Mouse (Mus musculus) MEL (cell line): ENCODE measurements around the gene Pole3. TPM values are rescaled to one million over a fixed set of nuclear protein-coding genes. Genes with fewer than 3 reads are reported as not detected.

Source experiments
- DNase-seq: peaks from one replicate; pipeline ENCODE4 v3.0.0; 2011; ENCODE audit warnings: low read depth, low spot score
- H3K27ac ChIP-seq: 2 replicates; pipeline ENCODE4 v1.5.1; 2012; ENCODE audit warnings: low read depth, mild to moderate bottlenecking, control low read depth, low read length, moderate library complexity; ENCODE audit not compliant: control insufficient read depth
- H3K27me3 ChIP-seq, 2 experiments: fragments of 150-350 bp in 1 of 2; sonication (generic) in 1 of 2; 2 replicates each; pipeline ENCODE4 v1.6.1; 2012; ENCODE audit warnings: low read length in 2 of 2, mild to moderate bottlenecking in 2 of 2, improper control_type of control experiment in 1 of 2, moderate library complexity in 1 of 2; ENCODE audit not compliant: insufficient read depth in 2 of 2, control insufficient read depth in 1 of 2
- H3K36me3 ChIP-seq, 2 experiments: 2 replicates each; pipeline ENCODE4 v1.6.1; 2012 to 2014; ENCODE audit warnings: low read length in 2 of 2, improper control_type of control experiment in 1 of 2, inconsistent platforms in 1 of 2, mild to moderate bottlenecking in 1 of 2; ENCODE audit not compliant: insufficient read depth in 2 of 2, control insufficient read depth in 1 of 2
- H3K4me1 ChIP-seq, 2 experiments: fragments of 150-350 bp in 1 of 2; sonication (generic) in 1 of 2; 2 replicates each; pipeline ENCODE4 v1.6.1; 2012; ENCODE audit warnings: low read length in 2 of 2, improper control_type of control experiment in 1 of 2, mild to moderate bottlenecking in 1 of 2; ENCODE audit not compliant: insufficient read depth in 2 of 2, control insufficient read depth in 1 of 2
- H3K4me3 ChIP-seq, 2 experiments: fragments of 150-350 bp in 1 of 2; sonication (generic) in 1 of 2; 2 replicates each; pipeline ENCODE4 v1.5.1; 2012; ENCODE audit warnings: low read depth in 2 of 2, low read length in 2 of 2, mild to moderate bottlenecking in 2 of 2, moderate library complexity in 2 of 2, control low read depth in 1 of 2, improper control_type of control experiment in 1 of 2; ENCODE audit not compliant: control insufficient read depth in 1 of 2, insufficient read depth in 1 of 2
- H3K79me2 ChIP-seq: 2 replicates; pipeline ENCODE4 v1.6.1; 2012; ENCODE audit warnings: mild to moderate bottlenecking, low read length, moderate library complexity; ENCODE audit not compliant: control insufficient read depth, poor library complexity, insufficient read depth
- H3K9ac ChIP-seq: 2 replicates; pipeline ENCODE4 v1.6.1; 2012; ENCODE audit warnings: low read depth, mild to moderate bottlenecking, control low read depth, low read length, moderate library complexity; ENCODE audit not compliant: control insufficient read depth, poor library complexity, severe bottlenecking
- H3K9me3 ChIP-seq: fragments of 150-350 bp; sonication (generic); replicated peaks from 2 replicates; pipeline ENCODE4 v1.6.1; 2012; ENCODE audit warnings: mild to moderate bottlenecking, low read length, improper control_type of control experiment, moderate library complexity; ENCODE audit not compliant: insufficient read depth
- BHLHE40 ChIP-seq: IDR thresholded peaks from 2 replicates; pipeline ENCODE4 v1.6.1; 2012; ENCODE audit warnings: low read depth, mild to moderate bottlenecking, inconsistent platforms, low read length, improper control_type of control experiment, borderline replicate concordance
- CHD1 ChIP-seq: IDR thresholded peaks from 2 replicates; pipeline ENCODE4 v1.6.1; 2012; ENCODE audit warnings: low read depth, mild to moderate bottlenecking, inconsistent platforms, low read length, improper control_type of control experiment
- E2F4 ChIP-seq: IDR thresholded peaks from 2 replicates; pipeline ENCODE4 v1.6.1; 2011; ENCODE audit warnings: low read depth, low read length, improper control_type of control experiment, borderline replicate concordance
- GABPA ChIP-seq: IDR thresholded peaks from 2 replicates; pipeline ENCODE4 v1.6.1; 2012; ENCODE audit warnings: low read depth, mild to moderate bottlenecking, inconsistent platforms, low read length, improper control_type of control experiment, moderate library complexity
- GATA1 ChIP-seq: IDR thresholded peaks from 2 replicates; pipeline ENCODE4 v1.6.1; 2011; ENCODE audit warnings: low read depth, low read length, improper control_type of control experiment
- HCFC1 ChIP-seq: IDR thresholded peaks from 2 replicates; pipeline ENCODE4 v1.6.1; 2012; ENCODE audit warnings: low read depth, mild to moderate bottlenecking, inconsistent platforms, low read length, improper control_type of control experiment, moderate library complexity
- JUND ChIP-seq: IDR thresholded peaks from 2 replicates; pipeline ENCODE4 v1.6.1; 2011; ENCODE audit warnings: low read depth, mild to moderate bottlenecking, improper control_type of control experiment, low read length
- KAT2A ChIP-seq: conservative IDR thresholded peaks from 2 replicates; pipeline ENCODE4 v1.6.1; 2012; ENCODE audit warnings: low read depth, low read length, improper control_type of control experiment, inconsistent platforms
- MAFK ChIP-seq: IDR thresholded peaks from 2 replicates; pipeline ENCODE4 v1.6.1; 2011; ENCODE audit warnings: low read depth, mild to moderate bottlenecking, low read length, improper control_type of control experiment, borderline replicate concordance
- MAX ChIP-seq: IDR thresholded peaks from 2 replicates; pipeline ENCODE4 v1.6.1; 2011; ENCODE audit warnings: low read length, improper control_type of control experiment
- MAZ ChIP-seq: IDR thresholded peaks from 2 replicates; pipeline ENCODE4 v1.6.1; 2012; ENCODE audit warnings: low read depth, mild to moderate bottlenecking, inconsistent platforms, low read length, improper control_type of control experiment
- MXI1 ChIP-seq: IDR thresholded peaks from 2 replicates; pipeline ENCODE4 v1.6.1; 2011; ENCODE audit warnings: mild to moderate bottlenecking, low read depth, low read length, improper control_type of control experiment
- MYB ChIP-seq: IDR thresholded peaks from 2 replicates; pipeline ENCODE4 v1.6.1; 2011; ENCODE audit warnings: mild to moderate bottlenecking, low read depth, low read length, improper control_type of control experiment
- MYC ChIP-seq: IDR thresholded peaks from 2 replicates; pipeline ENCODE4 v1.6.1; 2011; ENCODE audit warnings: low read depth, mild to moderate bottlenecking, low read length, improper control_type of control experiment, moderate library complexity
- NELFE ChIP-seq: IDR thresholded peaks from 2 replicates; pipeline ENCODE4 v1.6.1; 2011; ENCODE audit warnings: low read depth, low read length, improper control_type of control experiment
- NRF1 ChIP-seq: IDR thresholded peaks from 2 replicates; pipeline ENCODE4 v1.6.1; 2014; ENCODE audit warnings: low read depth, mild to moderate bottlenecking, inconsistent platforms, low read length, improper control_type of control experiment, moderate library complexity; ENCODE audit not compliant: poor library complexity, insufficient read depth, severe bottlenecking
- POLR2A ChIP-seq, 2 experiments: IDR thresholded peaks; 2 replicates each; pipeline ENCODE4 v1.6.1; 2011 to 2012; ENCODE audit warnings: low read length in 2 of 2, mild to moderate bottlenecking in 2 of 2, control low read depth in 1 of 2, improper control_type of control experiment in 1 of 2, low read depth in 1 of 2, moderate library complexity in 1 of 2; ENCODE audit not compliant: control insufficient read depth in 1 of 2, insufficient read depth in 1 of 2, poor library complexity in 1 of 2
- POLR2AphosphoS2 ChIP-seq: IDR thresholded peaks from 2 replicates; pipeline ENCODE4 v1.6.1; 2011; ENCODE audit warnings: low read length, improper control_type of control experiment
- POLR2AphosphoS5 ChIP-seq: IDR thresholded peaks from 2 replicates; pipeline ENCODE4 v1.6.1; 2012; ENCODE audit warnings: low read depth, borderline replicate concordance, mild to moderate bottlenecking, inconsistent platforms, low read length, moderate library complexity, mixed read lengths
- SMC3 ChIP-seq: IDR thresholded peaks from 2 replicates; pipeline ENCODE4 v1.6.1; 2011; ENCODE audit warnings: low read depth, low read length, improper control_type of control experiment
- TAL1 ChIP-seq: IDR thresholded peaks from 2 replicates; pipeline ENCODE4 v1.6.1; 2012; ENCODE audit warnings: mild to moderate bottlenecking, inconsistent platforms, low read length, moderate library complexity, mixed read lengths
- TBP ChIP-seq: IDR thresholded peaks from 2 replicates; pipeline ENCODE4 v1.8.0; 2011; ENCODE audit warnings: low read depth, low read length, improper control_type of control experiment
- TCF12 ChIP-seq: IDR thresholded peaks from 2 replicates; pipeline ENCODE4 v1.6.1; 2014; ENCODE audit warnings: low read depth, mild to moderate bottlenecking, inconsistent platforms, low read length, improper control_type of control experiment, moderate library complexity
- UBTF ChIP-seq: IDR thresholded peaks from 2 replicates; pipeline ENCODE4 v1.6.1; 2012; ENCODE audit warnings: low read depth, mild to moderate bottlenecking, inconsistent platforms, low read length, improper control_type of control experiment, moderate library complexity, borderline replicate concordance; ENCODE audit not compliant: insufficient read depth
- USF1 ChIP-seq: IDR thresholded peaks from 2 replicates; pipeline ENCODE4 v1.6.1; 2014; ENCODE audit warnings: low read depth, mild to moderate bottlenecking, inconsistent platforms, low read length, improper control_type of control experiment, moderate library complexity
- ZKSCAN1 ChIP-seq: IDR thresholded peaks from 2 replicates; pipeline ENCODE4 v1.6.1; 2012; ENCODE audit warnings: low read depth, mild to moderate bottlenecking, inconsistent platforms, low read length, improper control_type of control experiment, moderate library complexity
- ZNF384 ChIP-seq: IDR thresholded peaks from 2 replicates; pipeline ENCODE4 v1.6.1; 2012; ENCODE audit warnings: low read depth, mild to moderate bottlenecking, inconsistent platforms, low read length, improper control_type of control experiment
- polyA plus RNA-seq, 2 experiments: library from polyadenylated mRNA; stranded (reverse) in 1 of 2; unstranded in 1 of 2; fragments of >175 nt in 1 of 2; fragments of >200 nt in 1 of 2; gene quantifications; 2 replicates each; pipeline versions ENCODE4 v1.2.1 to v1.2.4; 2012; ENCODE audit warnings: low replicate concordance in 2 of 2, low read depth in 1 of 2; ENCODE audit not compliant: insufficient read length in 2 of 2, insufficient read depth in 1 of 2, missing spikeins in 1 of 2
- total RNA-seq: library from RNA; depleted of rRNA; stranded (reverse); fragments of 300-350 nt; gene quantifications from 2 replicates; pipeline ENCODE4 v1.2.3, GENCODE M21; 2012

The Pole3 gene
- total and polyA plus RNA-seq, 3 experiments, result 63.6 to 103 TPM; not detected in 1

- TF ChIP-seq GATA1, result no peak
- TF ChIP-seq BHLHE40, result no peak
- TF ChIP-seq E2F4, result no peak
- no peak for TF ChIP-seq MYC
- TF ChIP-seq UBTF, result no peak
- no peak for TF ChIP-seq POLR2AphosphoS2
- no peak for TF ChIP-seq POLR2AphosphoS5
- no peak for TF ChIP-seq TCF12
- TF ChIP-seq CHD1, result no peak
- no peak for TF ChIP-seq GABPA
- no peak for TF ChIP-seq JUND
- TF ChIP-seq, all 39 proteins: peak for 0
- Histone ChIP-seq H3K79me2 (no peaks in the 10 kb centered on the region), H3K9ac (no peak overlapping the region), H3K4me1 (no peaks in the 10 kb centered on the region), H3K9me3 (no peaks in the 10 kb centered on the region), H3K4me3 (no peak overlapping the region), H3K36me3 (no peaks in the 10 kb centered on the region), H3K27me3 (no peaks in the 10 kb centered on the region), H3K27ac (no peak overlapping the region)
- no peak for DNase-seq
Measured at GRCm38 (mm10) chr4:62568359-62568758, 43.5 kb upstream of the Pole3 start.

GRCm38 (mm10) chr4:62567696-62568095 lies 42.8 kb upstream of the Pole3 start:
- no peaks in the 10 kb centered on the region for H3K9me3 ChIP-seq
- H3K36me3 ChIP-seq, result no peaks in the 10 kb centered on the region
- H3K4me1 ChIP-seq, result no peaks in the 10 kb centered on the region
- H3K4me3 ChIP-seq, result no peak overlapping the region
- no peak overlapping the region for H3K27ac ChIP-seq
- H3K79me2 ChIP-seq, result no peaks in the 10 kb centered on the region
- no peak overlapping the region for H3K9ac ChIP-seq
- no peak for TF ChIP-seq GABPA
- no peak for TF ChIP-seq NELFE
- TF ChIP-seq MXI1, result no peak
- TF ChIP-seq POLR2A (IDR thresholded peaks at IDR 0.05; ENCODE audit: control insufficient read depth in 1 of 2, insufficient read depth in 1 of 2, low read depth in 1 of 2, low read length in 2 of 2, poor library complexity in 1 of 2), result no peak
- TF ChIP-seq TAL1, result no peak
- no peak for TF ChIP-seq SMC3
- no peak for TF ChIP-seq MAZ
- DNase-seq, result no peak
- no peaks in the 10 kb centered on the region for H3K27me3 ChIP-seq

- Histone ChIP-seq H3K79me2 (no peaks in the 10 kb centered on the region), H3K9ac (no peak overlapping the region), H3K36me3 (peaks cover 0 to 3% of the 10 kb centered on the region in 2 experiments; a peak in 1 of 4 replicates), H3K4me3 (no peak overlapping the region), H3K27me3 (no peaks in the 10 kb centered on the region), H3K27ac (no peak overlapping the region), H3K9me3 (no peaks in the 10 kb centered on the region), H3K4me1 (peaks cover 0 to 3% of the 10 kb centered on the region in 2 experiments; a peak in 2 of 4 replicates)
- TF ChIP-seq HCFC1 (no peak), KAT2A (no peak), MYB (no peak), NRF1 (no peak), ZNF384 (no peak), POLR2AphosphoS5 (no peak), TBP (no peak), USF1 (no peak), ZKSCAN1 (no peak), UBTF (no peak), JUND (no peak), MAX (no peak), SMC3 (no peak), GATA1 (no peak), MXI1 (no peak), MAFK (no peak)
- DNase-seq, result no peak
Measured at GRCm38 (mm10) chr4:62566530-62566929, 41.7 kb upstream of the Pole3 start.
